Mouse (Mus musculus) right cerebral cortex, postnatal 36 days (tissue): ENCODE results near the gene Ugt1a6a.

Experiments
- DNase-seq, 2 experiments: peaks; one replicate each; pipeline ENCODE4 v3.0.0; 2022; ENCODE audit warnings: low spot score in 2 of 2, mixed read lengths in 1 of 2

Ugt1a6a gene

DNA sequence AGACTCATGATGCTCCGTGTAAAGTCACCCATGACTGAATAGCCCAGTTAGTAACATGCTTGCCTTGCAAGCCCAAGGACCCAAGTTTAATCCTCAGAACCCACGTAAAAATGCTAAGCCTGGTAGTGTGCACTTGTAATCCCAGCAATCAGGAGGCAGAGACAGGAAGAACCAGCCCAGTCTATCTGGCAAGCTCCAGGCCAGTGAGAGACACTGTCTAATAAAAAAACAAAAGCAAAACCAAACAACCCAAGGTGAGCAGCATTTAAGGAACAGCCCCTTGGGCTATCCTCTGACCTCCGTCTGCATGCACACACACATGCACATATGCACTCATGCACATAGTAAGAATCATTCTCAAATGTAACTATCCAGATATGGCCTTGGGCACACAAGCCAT, 95.0 kb downstream of the Ugt1a6a start:
- no peak for DNase-seq

DNA sequence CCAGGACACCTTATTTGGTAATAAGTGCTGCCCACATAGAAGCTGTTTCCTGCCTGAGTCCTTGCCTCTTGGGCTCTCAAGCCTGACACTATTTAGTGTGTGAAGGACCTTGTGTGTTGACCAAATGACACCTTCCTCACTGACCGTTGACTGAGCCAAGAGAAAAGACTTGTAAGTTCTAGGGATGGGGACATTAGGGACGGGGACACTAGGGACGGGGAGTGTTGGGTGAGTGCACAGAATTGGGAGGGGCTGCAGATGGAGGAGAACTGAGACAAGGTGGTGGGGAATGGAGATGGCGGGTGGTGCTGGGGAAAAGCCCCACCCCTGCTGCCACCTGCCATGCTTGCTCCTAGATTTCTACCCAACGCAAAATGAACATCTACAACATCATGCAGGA, 95.4 kb downstream of the Ugt1a6a start:
- no peak for DNase-seq

DNA sequence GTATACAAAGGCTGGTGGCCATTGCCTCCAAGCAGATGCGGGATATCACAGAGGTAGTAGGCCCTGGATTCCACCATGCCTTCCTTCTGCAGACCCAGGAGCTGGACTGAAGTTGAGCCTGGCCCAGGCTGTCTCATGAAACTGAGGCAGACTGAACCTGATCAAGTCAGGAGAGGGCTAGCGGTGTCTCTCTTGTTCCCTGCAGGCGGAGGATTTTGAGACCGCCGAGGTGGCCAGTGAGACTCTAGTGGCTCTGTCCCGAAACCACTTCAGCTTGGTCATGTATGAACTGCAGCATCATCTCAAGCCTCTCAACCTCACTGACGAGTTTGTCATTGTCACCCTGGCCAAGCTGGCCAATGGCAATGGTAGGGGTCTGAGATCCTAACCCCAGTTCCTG, 95.8 kb downstream of the Ugt1a6a start:
- no peak for DNase-seq

DNA sequence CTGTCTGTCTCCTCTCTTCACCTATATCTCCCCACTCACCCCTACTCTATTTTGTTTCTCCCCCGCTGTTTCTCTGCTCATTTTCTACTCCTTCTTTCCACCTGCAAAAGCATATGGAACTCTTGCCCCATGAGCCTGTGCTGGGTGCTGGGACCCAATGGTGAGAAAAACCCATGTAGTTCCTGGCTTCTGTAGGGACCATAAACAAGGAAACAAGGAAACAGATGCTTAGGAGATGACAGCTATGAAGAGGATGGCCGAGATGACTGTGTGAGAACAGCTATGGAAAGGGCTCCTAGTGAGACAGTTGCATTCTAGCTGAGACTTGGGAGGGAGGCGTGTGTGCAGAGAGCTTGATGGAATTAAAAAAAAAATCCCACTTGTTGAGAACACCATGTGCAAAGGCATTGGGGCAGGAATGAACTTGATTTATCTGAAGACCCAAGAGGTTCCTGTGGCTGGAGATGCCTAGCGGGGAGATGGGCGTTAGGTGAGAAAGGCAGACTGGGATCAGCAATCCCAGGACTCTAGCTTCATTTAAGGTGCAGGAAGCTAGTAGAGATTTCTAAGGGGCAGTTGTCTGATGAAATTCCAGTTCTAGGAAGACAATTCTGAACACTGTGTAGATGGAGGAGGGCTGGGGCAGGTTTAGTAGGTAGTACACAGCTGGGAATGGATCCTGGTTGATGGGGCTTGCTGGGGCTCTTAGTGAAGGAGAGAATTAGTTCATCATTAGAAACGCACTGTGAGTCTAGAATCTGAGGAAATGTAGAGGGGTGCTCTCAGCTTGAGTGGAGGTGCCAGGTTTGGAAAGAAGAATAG, 96.6 kb downstream of the Ugt1a6a start:
- DNase-seq: no peak

DNA sequence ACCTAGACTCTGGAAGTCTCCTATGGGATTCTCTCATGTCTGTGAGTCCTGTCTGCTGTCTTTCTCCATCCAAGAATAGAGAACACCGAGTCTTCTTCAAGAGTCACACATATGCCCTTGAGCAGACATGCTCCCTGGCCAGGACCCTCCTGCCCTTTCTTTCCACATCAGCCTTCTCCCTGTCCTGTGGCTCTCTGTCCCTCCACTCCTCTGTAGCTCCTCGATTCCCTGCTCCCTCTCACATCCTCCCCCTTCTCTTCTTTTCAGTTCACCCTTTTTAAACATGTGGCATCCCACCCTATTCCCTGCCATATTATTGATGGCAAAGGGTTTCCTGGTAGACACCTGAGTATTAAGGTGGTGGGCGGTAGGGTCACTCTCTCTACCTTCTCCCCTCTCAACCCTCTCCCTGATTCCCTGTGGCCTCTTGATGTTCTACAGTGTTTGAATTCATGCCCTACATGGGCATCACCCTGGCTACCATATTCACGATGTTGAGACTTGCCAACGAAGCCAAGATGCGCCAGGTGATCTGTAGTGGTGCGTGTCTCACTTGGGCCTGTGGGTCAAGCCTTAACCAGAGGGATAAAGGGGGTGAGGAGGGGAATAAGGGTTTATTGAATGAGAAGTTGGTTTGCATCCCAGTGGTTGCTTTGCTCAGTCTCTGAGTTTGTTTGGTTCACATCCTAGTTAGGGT, 97.3 kb downstream of the Ugt1a6a start:
- no peak for DNase-seq

DNA sequence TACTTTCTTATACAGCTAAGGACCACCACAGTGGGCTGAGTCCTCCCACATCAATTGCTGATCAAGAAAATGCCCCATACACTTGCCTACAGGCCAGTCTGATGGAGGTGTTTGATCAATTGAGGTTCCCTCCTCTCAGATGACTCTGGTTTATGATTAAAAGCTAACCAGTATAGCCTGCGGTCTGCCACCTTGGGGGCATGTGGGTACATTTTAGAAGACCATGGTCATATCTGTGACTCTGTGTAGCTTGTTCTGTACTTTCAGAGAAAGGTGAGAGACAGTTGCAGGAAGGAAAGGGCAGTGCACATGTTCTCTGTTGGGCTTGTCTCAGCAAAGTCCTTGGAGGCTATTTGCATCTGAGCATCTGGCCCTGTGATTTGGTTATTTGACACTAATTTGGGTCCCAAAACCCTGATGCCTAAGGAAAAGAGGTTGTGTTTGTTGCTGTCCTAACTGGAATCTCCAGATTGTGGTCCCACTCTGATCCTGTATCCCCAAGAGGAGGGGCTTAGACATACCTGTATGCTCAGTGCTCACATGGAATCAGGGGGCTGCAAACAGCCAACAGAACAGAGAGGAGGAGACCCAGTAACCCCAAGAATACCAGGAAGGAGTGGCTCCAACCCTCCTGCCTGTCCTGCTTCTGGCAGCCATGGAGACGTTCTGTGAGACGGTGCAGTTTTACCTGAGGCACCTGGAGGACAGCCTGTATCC, 98.2 kb downstream of the Ugt1a6a start:
- DNase-seq: no peak

DNA sequence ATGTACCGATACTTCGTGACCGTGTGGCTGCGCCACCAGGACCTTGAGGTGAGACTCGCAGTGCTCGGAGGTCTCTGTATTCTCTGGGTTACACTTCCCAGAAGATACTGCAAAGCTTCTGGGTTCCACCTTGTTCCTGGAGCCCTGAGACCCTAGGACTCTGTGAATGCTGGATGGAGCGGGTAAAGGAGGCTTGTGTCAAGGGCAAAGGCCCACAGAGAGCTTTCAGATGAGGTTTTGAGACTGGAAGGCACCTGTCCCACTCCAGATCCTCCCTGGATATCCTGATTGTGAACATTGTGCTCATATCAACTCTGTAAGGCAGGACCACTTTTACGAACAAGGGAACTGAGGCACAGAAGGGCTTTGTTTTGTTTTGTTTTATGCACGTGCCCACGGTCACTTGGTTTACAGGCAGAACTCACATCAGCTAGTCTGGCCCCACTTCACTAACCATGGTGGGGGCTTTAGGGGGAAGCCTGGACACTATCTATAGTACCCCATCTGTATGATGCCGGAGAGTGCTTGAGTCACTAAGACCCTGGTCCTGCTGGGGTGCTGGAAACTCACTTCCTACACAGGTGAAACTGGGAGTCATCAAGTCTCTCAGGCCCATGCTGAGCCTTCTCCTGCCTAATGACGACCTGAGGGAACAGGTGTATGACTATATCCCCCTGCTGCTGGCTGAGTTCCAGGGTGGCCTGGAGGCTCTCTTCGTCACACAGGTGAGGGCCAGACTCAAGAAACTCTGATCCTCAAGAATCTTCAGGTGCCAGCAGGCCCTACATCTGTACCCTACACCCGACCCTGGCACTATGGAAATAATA, 99.0 kb downstream of the Ugt1a6a start:
- no peak for DNase-seq

DNA sequence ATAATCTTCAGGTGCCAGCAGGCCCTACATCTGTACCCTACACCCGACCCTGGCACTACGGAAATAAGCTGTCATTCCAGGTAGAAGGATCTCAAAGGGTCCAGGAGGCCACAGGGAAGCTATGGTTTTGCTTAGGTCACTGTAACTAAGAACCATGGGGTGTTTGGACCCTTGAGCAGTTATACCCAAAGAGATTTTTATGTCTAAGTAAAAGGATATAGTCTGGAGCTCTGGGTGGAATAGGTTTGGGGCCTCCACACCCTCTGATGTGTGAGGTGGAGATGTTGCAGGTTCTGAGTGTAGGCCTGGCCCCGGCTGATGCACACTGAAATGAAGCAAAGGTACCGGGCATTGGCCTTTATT, 99.6 kb downstream of the Ugt1a6a start:
- no peak for DNase-seq

DNA sequence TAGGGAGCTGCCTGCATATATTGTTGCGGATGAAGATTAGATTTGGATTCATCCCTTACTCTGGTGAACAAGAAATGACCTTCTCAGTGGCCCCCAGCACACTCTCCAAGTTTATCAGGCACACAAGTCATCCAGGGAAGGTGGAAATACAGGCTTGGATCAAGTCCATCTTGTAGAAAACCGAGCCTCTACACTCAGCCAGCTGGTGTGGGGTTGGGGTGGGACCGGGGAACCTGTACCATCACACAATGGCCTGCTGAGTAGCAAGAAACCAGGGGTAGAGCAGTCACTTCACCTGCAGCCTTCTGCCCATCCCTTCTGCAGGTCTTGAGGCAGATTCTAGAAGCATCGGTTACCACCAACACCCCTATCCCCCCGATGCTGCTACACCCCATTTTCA, 100.0 kb downstream of the Ugt1a6a start:
- no peak for DNase-seq

DNA sequence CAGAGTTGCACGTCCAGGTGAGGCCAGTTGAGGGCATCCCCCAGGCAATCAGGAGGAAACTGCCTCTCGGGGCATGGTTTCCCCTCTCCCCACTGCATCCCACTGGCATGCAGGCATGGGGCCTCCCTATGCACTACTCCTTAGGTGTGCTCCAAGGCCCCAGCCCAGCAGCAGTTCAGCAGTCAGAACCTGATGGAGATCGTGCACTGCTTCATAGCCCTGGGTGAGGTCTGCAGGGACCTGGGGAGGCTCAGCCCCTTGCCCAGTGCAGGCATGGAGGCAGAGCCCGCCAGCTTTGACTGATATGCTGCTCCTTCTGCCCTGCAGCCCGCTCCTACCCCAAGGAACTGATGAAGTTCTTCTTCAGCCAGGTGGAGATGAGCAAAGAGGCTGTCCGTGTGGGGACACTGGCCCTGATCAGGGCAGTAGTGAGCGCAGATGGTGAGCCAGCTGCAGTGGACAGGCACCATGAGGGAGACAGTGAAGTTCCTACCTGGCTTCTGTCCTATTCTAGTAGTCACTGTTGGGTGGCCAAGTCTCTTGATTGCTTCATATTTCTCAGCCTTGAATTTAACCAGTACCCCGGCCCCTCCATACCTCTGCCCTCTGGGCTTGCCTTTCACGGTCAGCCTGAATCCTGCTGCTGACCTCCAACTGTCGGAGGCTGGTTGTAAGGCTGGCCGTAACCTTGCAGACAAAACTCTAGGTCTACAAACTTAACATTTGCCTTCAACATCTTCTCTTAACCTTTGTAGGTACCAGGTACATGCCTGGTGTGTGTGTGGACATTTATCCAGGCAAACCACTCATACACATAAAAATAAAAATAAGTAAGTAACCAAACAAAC, 100.7 kb downstream of the Ugt1a6a start:
- no peak for DNase-seq

DNA sequence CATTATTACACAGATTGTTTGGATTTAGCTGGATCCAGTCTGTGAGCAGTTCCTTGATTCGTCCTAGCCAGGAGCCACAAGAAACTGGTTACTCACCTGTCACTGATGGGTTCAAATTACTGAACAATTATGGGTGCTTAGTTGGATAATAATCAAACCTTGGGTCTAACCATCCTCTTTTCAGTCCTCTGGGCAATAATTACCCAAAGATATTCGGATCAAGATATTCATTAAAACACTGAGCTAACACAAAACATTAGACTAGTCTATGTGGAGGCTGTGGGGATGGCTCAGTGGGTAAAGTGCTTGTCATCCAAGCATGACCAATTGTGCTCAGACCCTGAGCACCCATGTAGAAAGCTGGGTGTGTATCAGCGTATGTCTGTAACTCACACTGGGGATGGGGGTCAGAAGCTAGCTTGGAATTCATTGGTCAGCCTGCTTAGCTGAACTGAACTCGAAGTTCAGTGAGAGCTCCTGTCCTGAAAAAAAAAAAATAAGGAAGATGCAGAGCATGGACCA, 101.3 kb downstream of the Ugt1a6a start:
- no peak for DNase-seq

DNA sequence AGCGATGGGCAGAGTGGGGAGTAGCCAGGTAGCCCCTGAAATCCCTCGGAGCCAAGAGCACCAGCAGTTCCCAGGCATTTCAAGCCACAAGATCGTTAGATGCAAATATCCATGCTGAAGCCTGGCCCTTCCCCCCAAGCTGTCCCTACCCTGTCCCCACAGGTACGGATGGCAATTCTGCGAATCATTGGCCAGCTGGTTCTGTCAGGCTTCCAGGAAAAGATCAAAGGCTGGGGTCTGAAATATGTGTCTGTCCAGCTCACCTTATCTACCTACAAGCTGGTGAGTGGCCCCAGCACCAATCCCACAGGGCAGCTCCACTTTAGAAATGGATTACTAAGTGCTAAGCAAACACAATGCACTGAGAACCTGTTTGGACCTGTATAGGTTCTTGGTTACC, 102.7 kb downstream of the Ugt1a6a start:
- DNase-seq: no peak

DNA sequence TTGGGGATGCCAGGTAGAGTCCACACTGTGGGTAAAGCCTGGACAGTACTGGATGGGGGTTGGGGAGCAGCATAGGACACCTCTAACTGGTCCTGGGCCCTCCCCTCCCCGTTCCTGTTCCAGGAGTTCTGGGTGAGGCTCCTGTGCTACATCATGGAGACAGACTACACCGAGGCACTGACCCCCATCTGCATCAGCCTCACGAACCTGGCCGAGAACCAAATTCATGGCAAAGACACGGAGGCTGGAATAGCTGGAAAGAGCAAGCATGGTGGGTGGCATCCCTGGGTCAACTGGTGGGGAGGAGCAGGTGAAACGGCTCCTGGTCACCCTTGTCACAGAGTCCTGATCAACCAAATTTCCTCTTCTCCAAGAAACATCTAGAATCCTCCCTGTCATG, 104.2 kb downstream of the Ugt1a6a start:
- DNase-seq: no peak

DNA sequence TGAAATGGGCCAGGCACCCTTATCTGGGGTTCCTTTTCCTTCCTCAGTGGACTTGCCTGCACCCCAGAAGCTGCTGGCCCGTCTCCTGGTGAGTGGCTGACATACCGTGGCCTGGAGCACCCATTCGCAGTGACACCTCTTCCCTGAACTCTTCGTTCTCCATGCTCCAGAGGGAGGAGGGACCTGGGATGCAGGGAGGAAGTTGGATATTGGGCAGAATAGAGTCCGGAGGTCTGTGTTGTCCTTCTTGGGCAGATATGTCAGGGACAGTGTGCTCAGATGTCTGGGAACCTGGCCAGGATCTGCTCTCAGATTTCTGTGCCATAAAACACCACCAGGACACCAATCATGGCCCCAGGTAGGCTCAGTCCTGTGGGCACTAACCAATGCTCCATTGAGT, 105.5 kb downstream of the Ugt1a6a start:
- DNase-seq: no peak

DNA sequence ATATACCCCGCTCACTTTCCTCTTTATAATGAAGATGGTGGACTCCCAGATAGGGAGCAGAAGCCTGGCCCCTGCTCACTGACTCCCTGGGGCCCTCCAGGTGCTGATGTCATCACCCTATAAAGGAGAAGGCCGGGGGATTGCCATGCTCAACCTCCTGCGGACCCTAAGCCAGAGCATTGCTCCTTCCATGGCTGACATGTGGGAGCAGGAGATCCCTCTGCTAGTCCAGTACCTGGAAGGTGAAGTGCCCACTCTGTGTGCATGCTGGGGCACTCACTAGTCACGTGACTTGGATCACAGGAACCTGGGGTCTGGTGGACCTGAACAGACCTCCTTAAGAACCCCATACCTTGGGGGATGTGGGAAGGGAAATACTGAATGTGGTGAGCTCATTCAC, 106.0 kb downstream of the Ugt1a6a start:
- no peak for DNase-seq

DNA sequence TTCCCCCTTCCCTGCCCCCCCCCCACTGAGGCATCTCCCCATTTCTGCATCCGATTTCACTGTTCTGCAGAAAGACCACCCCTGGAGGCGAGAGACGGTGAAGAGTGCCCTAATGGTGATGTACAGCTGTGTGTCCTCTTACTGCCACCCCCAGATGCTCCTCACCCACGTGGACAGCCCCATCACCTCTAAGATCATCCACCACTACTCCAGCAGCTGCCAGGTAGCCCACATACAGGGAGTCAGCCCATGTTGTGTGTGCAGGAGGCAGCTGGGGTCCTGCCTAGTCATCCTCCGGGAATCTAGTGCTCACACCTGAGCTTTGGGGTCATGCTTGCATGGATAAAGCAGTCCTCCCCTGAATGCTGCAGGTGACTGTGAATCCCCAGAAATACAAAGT, 109.3 kb downstream of the Ugt1a6a start:
- no peak for DNase-seq

DNA sequence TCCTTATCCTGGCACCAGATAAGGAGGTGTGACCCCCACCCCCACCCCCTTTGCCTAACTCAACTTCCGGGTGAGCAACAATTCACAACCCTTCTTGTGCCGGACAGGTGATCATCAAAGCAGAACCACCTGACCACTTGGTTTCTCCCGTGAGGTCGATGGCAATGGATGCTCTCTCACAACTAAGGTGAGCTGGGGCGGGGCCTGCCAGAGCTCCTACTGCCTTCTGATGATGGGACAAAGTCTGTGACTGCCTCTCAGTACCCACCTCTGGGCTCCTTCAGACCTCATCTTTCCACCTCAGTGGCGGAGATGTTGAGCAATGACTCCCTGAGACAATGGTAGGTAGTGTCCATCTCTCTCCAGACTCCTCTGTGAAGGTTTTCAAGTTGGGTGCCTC, 111.3 kb downstream of the Ugt1a6a start:
- no peak for DNase-seq

DNA sequence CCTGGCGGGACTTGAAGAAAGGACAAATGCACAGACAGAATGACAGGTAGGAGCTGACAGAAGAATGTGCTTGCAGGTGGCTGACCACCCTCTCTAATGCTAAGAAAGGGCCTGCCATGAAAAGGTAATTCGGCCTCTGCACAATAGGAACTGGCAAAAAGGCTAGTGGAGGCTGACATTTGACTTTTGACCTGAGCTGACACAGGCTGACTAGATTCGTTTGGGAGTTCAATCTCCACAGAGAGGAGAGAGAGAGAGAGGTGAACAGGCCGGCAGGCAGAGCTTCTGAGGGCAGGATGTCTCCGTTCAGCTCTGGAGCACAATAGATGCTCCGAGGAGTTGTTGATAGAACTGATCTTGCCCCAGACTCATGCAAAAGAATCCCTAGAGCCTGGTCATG, 111.8 kb downstream of the Ugt1a6a start:
- no peak for DNase-seq

DNA sequence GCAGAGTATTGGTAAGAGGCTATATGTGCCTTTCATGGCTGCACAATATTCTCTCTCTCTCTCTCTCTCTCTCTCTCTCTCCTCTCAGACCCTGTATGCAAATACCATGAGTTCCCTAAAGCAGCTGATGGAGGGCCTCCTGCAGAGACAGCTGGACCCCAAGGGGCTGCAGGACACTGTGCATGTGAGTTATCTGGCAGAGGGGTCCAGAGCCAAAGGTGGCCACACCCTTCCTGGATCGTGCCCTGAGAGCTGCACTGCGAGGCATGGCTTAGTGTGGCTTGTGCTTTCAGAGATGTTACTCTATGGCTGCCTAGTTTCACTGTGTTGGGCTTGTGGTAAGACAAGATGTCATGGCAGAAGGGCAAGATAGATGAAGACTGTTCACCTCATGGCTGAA, 113.1 kb downstream of the Ugt1a6a start:
- no peak for DNase-seq

DNA sequence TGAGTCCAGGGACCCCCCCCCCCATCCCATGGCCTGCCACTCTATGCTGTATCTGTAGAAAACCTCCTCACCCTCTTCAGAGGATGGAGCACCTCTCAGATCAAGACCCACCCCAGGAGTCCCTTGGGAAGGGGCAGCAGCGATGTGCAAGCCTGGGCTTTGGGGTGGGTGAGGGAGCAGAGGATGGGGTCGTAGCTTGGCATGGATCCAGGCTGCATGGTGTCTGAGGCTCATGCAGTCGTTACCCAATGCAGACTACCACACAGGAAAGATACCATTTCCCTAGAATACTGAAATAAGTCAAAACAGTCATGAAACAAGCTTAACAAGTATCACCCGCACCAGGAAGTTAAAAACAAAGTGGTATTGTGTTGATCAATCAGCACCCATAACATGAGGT, 114.0 kb downstream of the Ugt1a6a start:
- no peak for DNase-seq

DNA sequence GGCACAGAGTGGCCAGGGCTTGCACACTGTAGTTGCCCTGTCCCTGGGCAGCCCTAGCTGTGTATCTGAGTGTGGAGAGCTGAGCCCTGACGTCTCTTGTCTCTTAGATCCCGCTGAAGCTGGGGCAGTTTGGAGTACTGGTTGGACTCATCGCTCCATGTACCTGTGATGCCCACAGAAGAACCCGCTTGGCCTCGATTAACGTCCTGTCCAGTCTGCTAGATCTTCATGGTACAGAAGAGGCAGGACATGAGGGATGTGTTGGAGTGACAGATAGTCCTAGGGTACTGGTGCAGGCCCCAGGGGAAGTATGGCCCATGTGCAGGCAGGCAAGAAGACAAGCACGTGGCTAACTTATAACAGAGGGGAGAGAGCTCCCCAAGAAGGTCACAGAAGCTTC, 115.0 kb downstream of the Ugt1a6a start:
- no peak for DNase-seq
